Mouse (Mus musculus): Measurements from ENCODE around the gene Cx3cr1. TPM values are rescaled to one million over a fixed set of nuclear protein-coding genes. Genes with fewer than 3 reads are reported as not detected.
"Not testable (repeated sequence)": the region's sequence is repeated elsewhere in the genome, so short reads cannot be mapped to it uniquely, and the experiment has no call there.

Gene Cx3cr1
- under 1 TPM in 1 of 2 experiments, not detected in 1; 0.43 TPM for polyA plus RNA-seq (2017; shearing (Covaris generic))

- no peak for ATAC-seq
Observed at GRCm38 (mm10) chr9:120069779-120070178, at the start of gene Cx3cr1. Gene Cx3cr1 (minus strand): TSS chr9:120069879.

GRCm38 (mm10) chr9:120118212-120118611 is 48.5 kb upstream of the Cx3cr1 start:
- no peak for ATAC-seq

GRCm38 (mm10) chr9:120116184-120116624 is 46.5 kb upstream of the Cx3cr1 start:
- ATAC-seq = no peak

DNA sequence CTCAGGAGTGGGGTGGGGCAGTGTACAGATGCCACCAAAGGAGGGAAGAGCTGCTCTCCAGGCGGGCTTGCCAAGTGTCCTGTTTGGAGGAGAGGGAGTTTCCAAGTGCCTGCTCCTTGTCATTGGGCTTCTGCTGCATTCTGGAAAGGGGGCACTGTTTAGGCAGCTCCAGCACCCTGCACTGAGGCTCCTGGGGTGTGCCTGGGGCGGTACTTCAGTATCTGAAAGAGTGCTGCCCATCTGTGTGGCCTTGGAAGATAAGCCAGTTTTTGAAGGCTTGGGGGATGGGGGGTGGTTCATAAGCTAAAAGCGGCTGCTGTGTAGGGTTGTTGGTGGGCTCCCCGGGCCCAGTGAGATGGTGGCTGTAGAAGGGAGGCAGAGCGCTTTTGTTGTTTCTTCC is 45.9 kb upstream of the Cx3cr1 start:
- ATAC-seq = no peak

- ATAC-seq = no peak
Observed at GRCm38 (mm10) chr9:120114789-120115151, 45.1 kb upstream of the Cx3cr1 start.

DNA sequence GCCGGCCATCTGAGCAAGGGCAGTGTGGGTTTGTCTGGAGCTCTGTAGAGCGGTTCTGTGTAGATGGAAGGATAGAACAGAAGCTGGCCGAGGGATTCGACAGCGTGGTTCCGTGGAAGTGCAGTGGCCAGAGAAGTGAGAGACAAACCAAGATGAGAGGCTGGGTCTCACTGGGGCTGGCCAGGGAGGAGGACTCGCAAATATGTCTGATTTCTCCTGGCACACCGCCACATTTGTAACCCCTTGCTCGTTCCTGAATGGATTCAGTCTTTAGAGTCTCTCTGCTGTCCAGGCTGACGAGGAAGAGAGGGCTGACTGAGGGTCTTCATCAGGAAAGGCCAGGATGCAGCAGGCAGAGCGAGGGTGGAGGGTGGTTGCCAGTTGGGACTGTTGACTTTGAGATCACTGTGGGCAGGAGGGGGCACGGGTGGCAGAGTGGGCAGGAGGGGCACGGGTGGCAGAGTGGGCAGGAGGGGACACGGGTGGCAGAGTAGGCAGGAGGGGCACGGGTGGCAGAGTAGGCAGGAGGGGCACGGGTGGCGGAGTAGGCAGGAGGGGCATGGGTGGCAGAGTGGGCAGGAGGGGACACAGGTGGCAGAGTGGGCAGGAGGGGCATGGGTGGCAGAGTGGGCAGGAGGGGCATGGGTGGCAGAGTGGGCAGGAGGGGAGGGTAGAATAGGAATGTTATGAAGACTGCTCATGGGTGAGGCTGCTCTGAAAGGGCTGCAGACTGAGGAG is 44.5 kb upstream of the Cx3cr1 start:
- ATAC-seq = no peak

DNA sequence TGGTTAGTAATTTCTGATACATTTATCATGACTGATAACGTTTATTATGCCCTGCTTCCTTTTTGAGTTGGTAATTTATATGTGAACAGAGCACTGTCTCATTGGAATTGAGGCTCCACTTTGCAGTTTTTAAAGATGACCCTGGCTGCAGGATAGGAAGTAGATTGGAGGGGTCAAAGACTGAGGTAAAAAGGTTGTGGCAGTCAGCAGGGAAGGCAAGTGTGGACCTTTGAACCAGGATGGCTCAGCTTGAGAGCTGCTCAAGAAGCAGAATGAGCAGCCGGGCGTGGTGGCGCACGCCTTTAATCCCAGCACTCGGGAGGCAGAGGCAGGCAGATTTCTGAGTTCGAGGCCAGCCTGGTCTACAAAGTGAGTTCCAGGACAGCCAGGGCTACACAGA is 43.8 kb upstream of the Cx3cr1 start:
- ATAC-seq = no peak

DNA sequence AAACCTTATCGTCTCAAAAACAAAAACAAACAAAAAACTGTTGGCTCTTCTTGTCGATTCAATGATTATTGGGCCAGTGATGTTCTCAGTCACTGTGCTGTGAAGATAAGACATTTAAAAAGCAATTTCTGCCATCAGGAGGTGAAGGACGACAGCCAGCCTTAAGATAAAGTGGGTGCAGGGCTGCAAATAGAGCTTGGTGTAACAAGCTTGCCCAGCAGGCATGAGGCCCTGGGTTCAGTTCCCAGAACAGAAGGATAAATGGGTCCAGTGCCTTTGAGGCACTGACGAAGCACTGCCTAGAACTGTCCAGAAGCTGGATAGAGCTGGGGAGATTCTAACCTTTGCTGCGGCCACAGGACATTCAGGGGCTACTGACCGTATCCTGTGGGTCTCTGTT is 42.8 kb upstream of the Cx3cr1 start:
- no peak for ATAC-seq

- no peak for ATAC-seq
Observed at GRCm38 (mm10) chr9:120111156-120111945, 41.7 kb upstream of the Cx3cr1 start.

- peak; percentile 89 for ATAC-seq
Observed at GRCm38 (mm10) chr9:120110211-120111018, 40.7 kb upstream of the Cx3cr1 start, which contains the start of gene Slc25a38. Gene Slc25a38 (plus strand): TSS chr9:120110374.

- ATAC-seq = not testable (repeated sequence)
Observed at GRCm38 (mm10) chr9:120108953-120109352, 39.3 kb upstream of the Cx3cr1 start.

DNA sequence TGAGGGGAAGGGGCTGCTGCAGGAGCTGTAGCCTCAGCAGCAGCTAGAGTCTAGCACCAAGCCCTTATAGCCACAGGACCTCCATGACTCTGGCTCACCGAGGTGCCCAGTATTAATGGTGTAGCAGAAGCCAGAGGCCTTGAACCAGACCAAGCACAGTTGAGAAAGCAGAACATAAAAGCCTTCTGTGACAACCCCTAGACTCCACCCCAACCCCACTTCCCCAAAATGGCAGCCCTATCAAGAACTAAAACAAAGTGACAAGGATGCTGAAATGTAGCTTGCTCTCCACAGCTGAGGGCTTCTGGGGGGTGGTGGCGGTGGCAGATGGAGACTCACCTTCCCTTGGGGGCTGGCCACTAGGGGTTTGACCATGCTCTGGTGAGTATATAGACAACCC is 31.5 kb upstream of the Cx3cr1 start:
- no peak for ATAC-seq

DNA sequence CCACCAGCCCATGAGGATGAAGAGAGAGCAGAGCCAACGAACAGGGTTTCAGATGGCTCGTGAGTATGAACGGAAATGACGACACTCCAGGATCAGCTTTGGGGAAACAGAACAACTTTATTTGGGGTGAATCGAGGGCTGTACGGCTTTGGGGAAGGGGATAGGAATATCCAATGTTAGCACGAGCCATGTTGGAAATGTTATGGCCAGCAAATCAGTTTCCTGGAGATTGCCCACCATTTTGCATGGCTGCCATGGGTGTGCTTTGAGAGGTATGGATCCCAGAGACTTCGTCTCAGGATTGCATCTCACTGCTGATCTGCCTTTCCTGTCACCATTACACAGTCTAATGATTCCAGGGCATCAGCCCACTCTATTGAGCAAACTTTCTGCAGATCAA is 29.6 kb upstream of the Cx3cr1 start:
- ATAC-seq = no peak

DNA sequence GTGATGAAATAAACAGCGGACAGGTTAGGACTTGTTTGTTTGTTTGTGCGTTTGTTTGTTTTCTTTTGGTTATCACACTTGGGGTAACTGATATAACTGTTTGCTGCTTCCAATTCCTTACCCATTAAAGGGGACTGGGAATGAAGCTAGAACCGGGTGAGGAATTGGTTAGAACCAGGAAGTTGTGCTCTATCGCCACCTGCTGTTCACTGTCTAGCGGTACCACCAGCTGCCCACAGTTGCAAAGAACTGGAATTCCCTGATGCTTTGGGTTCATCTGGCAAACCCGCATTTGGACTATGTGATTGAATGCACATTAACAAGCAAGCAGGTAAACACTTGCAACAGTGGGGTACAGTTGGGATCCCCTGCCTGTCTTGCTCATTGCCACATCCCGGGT is 29.0 kb upstream of the Cx3cr1 start:
- ATAC-seq = peak; percentile 25

DNA sequence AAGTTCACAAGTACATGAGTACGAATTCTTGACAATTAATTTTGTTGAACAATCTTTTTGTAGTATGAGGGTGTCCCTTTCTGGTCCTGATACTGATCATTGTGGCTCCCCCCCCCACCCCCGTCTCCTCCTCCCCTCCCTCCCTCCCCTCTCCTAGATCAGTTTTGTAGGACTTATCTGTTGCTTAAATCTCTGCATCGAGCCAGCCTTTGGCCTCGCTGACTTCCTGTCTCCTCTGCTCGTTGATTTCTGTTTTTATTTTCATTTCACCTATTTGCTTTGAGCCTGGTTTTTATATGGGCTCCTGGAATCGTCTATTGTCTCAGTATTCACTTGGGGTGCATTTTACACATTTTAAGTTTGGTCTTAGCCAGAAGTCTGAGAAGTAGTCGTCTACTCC is 26.2 kb upstream of the Cx3cr1 start:
- ATAC-seq = no peak

GRCm38 (mm10) chr9:120093701-120094100 is 24.0 kb upstream of the Cx3cr1 start:
- no peak for ATAC-seq

- ATAC-seq = peak; percentile 64
Observed at GRCm38 (mm10) chr9:120091696-120092238, 22.1 kb upstream of the Cx3cr1 start, which contains the start of gene Ccr8. Gene Ccr8 (plus strand): TSS chr9:120092114.

DNA sequence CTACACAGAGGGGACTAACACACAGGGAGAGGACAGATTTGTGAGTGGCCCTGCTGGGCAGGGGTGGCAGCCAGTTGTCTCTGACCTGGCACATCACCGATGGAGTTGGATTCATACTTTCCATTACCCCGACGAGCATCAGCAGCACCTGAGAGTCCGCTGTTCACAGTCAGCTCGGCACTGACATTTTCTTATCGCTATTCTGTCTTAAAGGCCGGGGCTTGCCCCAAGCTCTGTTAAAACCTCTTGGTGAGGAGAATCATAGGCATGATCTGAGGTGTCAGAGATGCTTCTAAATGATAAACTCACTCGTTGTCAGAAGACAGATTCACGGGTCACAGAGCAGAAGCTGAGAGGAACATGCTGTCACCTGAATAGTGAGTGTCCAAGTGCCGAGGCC is 21.4 kb upstream of the Cx3cr1 start:
- peak; percentile 41 for ATAC-seq

DNA sequence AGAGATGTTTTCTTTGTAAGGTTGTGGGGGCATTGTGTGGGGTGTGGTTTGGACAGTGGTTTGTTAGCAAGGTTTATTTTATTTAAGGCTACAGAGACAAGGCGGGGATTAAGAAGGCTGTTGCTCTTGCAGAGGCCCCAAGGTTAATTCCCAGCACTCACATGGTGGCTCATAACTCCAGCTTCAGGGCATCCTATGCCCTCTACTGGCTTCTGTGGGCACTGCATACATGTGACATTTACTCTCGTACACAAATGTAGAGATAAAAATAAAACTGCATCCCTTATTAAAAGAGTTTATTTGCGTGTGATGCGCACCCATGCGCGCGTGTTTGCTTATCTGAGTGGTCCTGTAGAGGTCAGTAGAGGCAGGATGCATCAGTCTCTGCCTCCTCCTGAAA is 19.4 kb upstream of the Cx3cr1 start:
- no peak for ATAC-seq

GRCm38 (mm10) chr9:120084406-120084805 is 14.7 kb upstream of the Cx3cr1 start:
- ATAC-seq = peak; percentile 64

GRCm38 (mm10) chr9:120083158-120083894 is 13.6 kb upstream of the Cx3cr1 start:
- ATAC-seq = no peak

DNA sequence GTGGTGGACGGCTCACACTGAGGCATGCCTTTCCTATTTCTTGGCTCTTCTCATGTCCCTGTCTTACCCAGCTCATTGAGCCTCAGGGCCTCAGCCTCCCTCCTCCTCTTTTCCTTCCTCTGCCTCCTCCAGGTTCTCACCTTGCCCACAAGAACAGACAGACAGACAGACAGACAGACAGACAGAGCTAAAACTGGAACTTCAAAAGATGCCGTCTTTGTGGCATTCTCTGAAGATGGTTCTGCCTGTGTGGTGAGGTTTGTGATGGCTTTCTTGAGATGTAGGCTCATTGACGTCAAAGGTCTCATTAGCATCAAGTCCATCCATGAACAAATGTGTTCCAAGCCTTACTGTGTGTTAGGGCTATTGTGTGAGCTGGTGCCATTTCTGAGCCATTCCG is 13.0 kb upstream of the Cx3cr1 start:
- ATAC-seq = peak; percentile 37
